Mouse (Mus musculus) heart, embryonic 11.5 days (tissue): ENCODE results near the gene Sf1. TPM values are rescaled to one million over a fixed set of nuclear protein-coding genes. Genes with fewer than 3 reads are reported as not detected.

Experiments used
- ATAC-seq: fragments of 200-750 bp; cut with Nextera tagmentation; replicated peaks from 2 replicates; pipeline ENCODE4 v1.8.0; 2017; ENCODE audit warnings: moderate library complexity; ENCODE audit not compliant: insufficient number of reproducible peaks, low FRiP score, low TSS enrichment
- H3K27ac ChIP-seq: fragments of 300-500 bp; sonication (generic); 2 replicates; pipeline ENCODE4 v1.5.1; 2014; ENCODE audit warnings: mild to moderate bottlenecking, low read depth, low read length
- H3K27me3 ChIP-seq: fragments of 300-500 bp; sonication (generic); 2 replicates; pipeline ENCODE4 v1.6.1; 2014; ENCODE audit warnings: mild to moderate bottlenecking, low read length, mixed read lengths; ENCODE audit not compliant: control insufficient read depth, insufficient read depth
- H3K36me3 ChIP-seq: fragments of 300-500 bp; sonication (generic); 2 replicates; pipeline ENCODE4 v1.6.1; 2014; ENCODE audit warnings: mild to moderate bottlenecking, low read length, moderate library complexity, mixed read lengths; ENCODE audit not compliant: control insufficient read depth, insufficient read depth
- H3K4me1 ChIP-seq: fragments of 300-500 bp; sonication (generic); 2 replicates; pipeline ENCODE4 v1.6.1; 2014; ENCODE audit warnings: low read length; ENCODE audit not compliant: control insufficient read depth, insufficient read depth
- H3K4me2 ChIP-seq: fragments of 300-500 bp; sonication (generic); 2 replicates; pipeline ENCODE4 v1.6.1; 2014; ENCODE audit warnings: mild to moderate bottlenecking, moderate library complexity
- H3K4me3 ChIP-seq: fragments of 300-500 bp; sonication (generic); 2 replicates; pipeline ENCODE4 v1.5.1; 2014; ENCODE audit warnings: low read depth, low read length
- H3K9ac ChIP-seq: fragments of 300-500 bp; sonication (generic); 2 replicates; pipeline ENCODE4 v1.6.1; 2014; ENCODE audit warnings: mild to moderate bottlenecking, low read depth, low read length, moderate library complexity
- H3K9me3 ChIP-seq: fragments of 300-500 bp; sonication (generic); replicated peaks from 2 replicates; pipeline ENCODE4 v1.6.1; 2016; ENCODE audit warnings: low read length; ENCODE audit not compliant: control insufficient read depth
- WGBS: fragments of 180-500 bp; shearing (Covaris S2); extraction: QIAGEN DNeasy Blood & Tissue Kit; methylation state at CpG from one replicate; pipeline ENCODE4 v1.1.7; 2014; ENCODE audit not compliant: insufficient replicate concordance; 5-methylcytosine and 5-hydroxymethylcytosine counted together
- polyA plus RNA-seq: library from polyadenylated mRNA; unstranded; fragments of >200 nt; fragmentation: Nextera tagmentation; extraction: Ambion mirVana; gene quantifications from 2 replicates; pipeline ENCODE4 v1.2.1, GENCODE M21; 2014

Sf1 gene
- polyA plus RNA-seq, 1 experiment from 2014 or later, result 106 TPM

GRCm38 (mm10) chr19:6339191-6339590 lies 24.3 kb upstream of the Sf1 start:
- no peak overlapping the region for H3K4me3 ChIP-seq
- H3K27me3 ChIP-seq, result no peaks in the 10 kb centered on the region
- H3K27ac ChIP-seq, result no peak overlapping the region
- H3K4me2 ChIP-seq, result no peak overlapping the region
- ATAC-seq, result no peak
- 91% methylated on average over 6 of the region's 6 CpGs for WGBS
- no peaks in the 10 kb centered on the region for H3K9me3 ChIP-seq
- no peak overlapping the region for H3K9ac ChIP-seq
- H3K4me1 ChIP-seq, result peaks cover 30% of the 10 kb centered on the region
- peaks cover 29% of the 10 kb centered on the region for H3K36me3 ChIP-seq

GRCm38 (mm10) chr19:6339890-6340504 lies 23.5 kb upstream of the Sf1 start:
- Histone ChIP-seq H3K36me3 (peaks cover 29% of the 10 kb centered on the region), H3K27me3 (no peaks in the 10 kb centered on the region), H3K4me3 (no peak overlapping the region), H3K27ac (no peak overlapping the region; the same call in 1 of the 2 replicates), H3K9ac (no peak overlapping the region), H3K9me3 (no peaks in the 10 kb centered on the region), H3K4me2 (peak overlapping the region; percentile 98), H3K4me1 (peaks cover 30% of the 10 kb centered on the region)
- ATAC-seq, result no peak
- 65% methylated on average over 15 of the region's 15 CpGs for WGBS

- 6% methylated on average over 43 of the region's 72 CpGs for WGBS
- ATAC-seq, result peak; percentile 84
- peak within 1 kb of the TSS; percentile 72 for H3K4me3 ChIP-seq
- peaks cover 30% of the 10 kb centered on the region for H3K36me3 ChIP-seq
- no peak within 1 kb of the TSS; the same call in 1 of the 2 replicates for H3K27ac ChIP-seq
- no peaks in the 10 kb centered on the region for H3K9me3 ChIP-seq
- H3K9ac ChIP-seq, result peak within 1 kb of the TSS; percentile 85
- peaks cover 28% of the 10 kb centered on the region for H3K4me1 ChIP-seq
- no peaks in the 10 kb centered on the region for H3K27me3 ChIP-seq
- peak within 1 kb of the TSS; percentile 98 for H3K4me2 ChIP-seq
These were observed 22.7 kb upstream of the Sf1 start, which contains the start of gene Map4k2 for GRCm38 (mm10) chr19:6340524-6341452. Map4k2 (plus strand) TSS chr19:6341135.

GRCm38 (mm10) chr19:6341453-6342077 lies 21.9 kb upstream of the Sf1 start:
- H3K9me3 ChIP-seq, result no peaks in the 10 kb centered on the region
- no peaks in the 10 kb centered on the region for H3K27me3 ChIP-seq
- no peak for ATAC-seq
- no peak overlapping the region for H3K27ac ChIP-seq
- H3K4me2 ChIP-seq, result peak overlapping the region; percentile 98
- peak overlapping the region; percentile 72 for H3K4me3 ChIP-seq
- peaks cover 22% of the 10 kb centered on the region for H3K4me1 ChIP-seq
- peaks cover 36% of the 10 kb centered on the region for H3K36me3 ChIP-seq
- 10% methylated on average over 23 of the region's 23 CpGs for WGBS
- H3K9ac ChIP-seq, result peak overlapping the region; percentile 85

- peak overlapping the region; percentile 98 for H3K4me2 ChIP-seq
- H3K27ac ChIP-seq, result no peak overlapping the region
- 66% methylated on average over 5 of the region's 5 CpGs for WGBS
- no peaks in the 10 kb centered on the region for H3K9me3 ChIP-seq
- peaks cover 35% of the 10 kb centered on the region for H3K36me3 ChIP-seq
- H3K27me3 ChIP-seq, result no peaks in the 10 kb centered on the region
- no peak for ATAC-seq
- 0 out of 2 replicates have a peak overlapping the region, but pooled peaks have one; percentile 85 for H3K9ac ChIP-seq
- H3K4me3 ChIP-seq, result peak overlapping the region; percentile 72; the same call in 1 of the 2 replicates
- H3K4me1 ChIP-seq, result peaks cover 19% of the 10 kb centered on the region
These were observed 21.1 kb upstream of the Sf1 start for GRCm38 (mm10) chr19:6342276-6342933.

- peaks cover 19% of the 10 kb centered on the region for H3K4me1 ChIP-seq
- H3K9me3 ChIP-seq, result no peaks in the 10 kb centered on the region
- H3K4me2 ChIP-seq, result no peak overlapping the region
- peaks cover 29% of the 10 kb centered on the region for H3K36me3 ChIP-seq
- no peak for ATAC-seq
- WGBS, result 68% methylated on average over 19 of the region's 19 CpGs
- H3K4me3 ChIP-seq, result no peak overlapping the region
- no peak overlapping the region for H3K27ac ChIP-seq
- H3K27me3 ChIP-seq, result no peaks in the 10 kb centered on the region
- H3K9ac ChIP-seq, result no peak overlapping the region
These were observed 20.2 kb upstream of the Sf1 start for GRCm38 (mm10) chr19:6343066-6343925.

- H3K4me1 ChIP-seq, result peaks cover 24% of the 10 kb centered on the region
- no peaks in the 10 kb centered on the region for H3K9me3 ChIP-seq
- H3K4me3 ChIP-seq, result no peak overlapping the region
- no peak overlapping the region for H3K4me2 ChIP-seq
- H3K27me3 ChIP-seq, result no peaks in the 10 kb centered on the region
- H3K36me3 ChIP-seq, result peaks cover 22% of the 10 kb centered on the region
- H3K27ac ChIP-seq, result no peak overlapping the region
- H3K9ac ChIP-seq, result no peak overlapping the region
- no peak for ATAC-seq
- WGBS, result 76% methylated on average over 5 of the region's 5 CpGs
These were observed 19.5 kb upstream of the Sf1 start for GRCm38 (mm10) chr19:6343996-6344395.
